Mouse (Mus musculus) lung, postnatal 25 days (tissue): ENCODE results near the gene Pgap3.
A peak's percentile ranks its signal among the peaks of the same experiment; 100 is the strongest.
"Not testable (repeated sequence)": the region's sequence is repeated elsewhere in the genome, so short reads cannot be mapped to it uniquely, and the experiment has no call there.

ENCODE experiments used
- DNase-seq: peaks from one replicate; pipeline ENCODE4 v3.0.0; 2022; ENCODE audit warnings: low spot score

The Pgap3 gene

GRCm38 (mm10) chr11:98412273-98412796 is 12.0 kb upstream of the Pgap3 start, which contains the start of gene Erbb2:
Erbb2 (plus strand) TSS chr11:98412470.
- DNase-seq: peak; percentile 80

GRCm38 (mm10) chr11:98409341-98409822 is 9.1 kb upstream of the Pgap3 start:
- DNase-seq: no peak

- no peak for DNase-seq
Observed at GRCm38 (mm10) chr11:98408872-98409271, 8.6 kb upstream of the Pgap3 start.

- DNase-seq: no peak
Observed at GRCm38 (mm10) chr11:98406621-98407020, 6.3 kb upstream of the Pgap3 start.

GRCm38 (mm10) chr11:98400816-98401215 is 526 bp upstream of the Pgap3 start:
- DNase-seq: no peak

- no peak for DNase-seq
Observed at GRCm38 (mm10) chr11:98397946-98398345, 2.3 kb downstream of the Pgap3 start.

- DNase-seq: no peak
Observed at GRCm38 (mm10) chr11:98395041-98395440, 5.2 kb downstream of the Pgap3 start.

GRCm38 (mm10) chr11:98394301-98394700 is 6.0 kb downstream of the Pgap3 start:
- DNase-seq: no peak

GRCm38 (mm10) chr11:98393317-98393716 is 7.0 kb downstream of the Pgap3 start:
- DNase-seq: peak; percentile 59

- DNase-seq: no peak
Observed at GRCm38 (mm10) chr11:98392645-98393044, 7.6 kb downstream of the Pgap3 start.

GRCm38 (mm10) chr11:98392034-98392433 is 8.3 kb downstream of the Pgap3 start:
- DNase-seq: no peak

- DNase-seq: no peak
Observed at GRCm38 (mm10) chr11:98390141-98390540, 10.1 kb downstream of the Pgap3 start.

- DNase-seq: peak; percentile 55
Observed at GRCm38 (mm10) chr11:98389221-98389780, 11.0 kb downstream of the Pgap3 start.

- peak; percentile 34 for DNase-seq
Observed at GRCm38 (mm10) chr11:98388282-98388681, 12.0 kb downstream of the Pgap3 start.

GRCm38 (mm10) chr11:98387056-98387577 is 13.2 kb downstream of the Pgap3 start:
- no peak for DNase-seq

GRCm38 (mm10) chr11:98386596-98386995 is 13.7 kb downstream of the Pgap3 start:
- DNase-seq: no peak

GRCm38 (mm10) chr11:98385638-98386585 is 14.4 kb downstream of the Pgap3 start, which contains the start of gene Pnmt:
Pnmt (plus strand) TSS chr11:98386450.
- no peak for DNase-seq

- no peak for DNase-seq
Observed at GRCm38 (mm10) chr11:98384721-98385637, 15.3 kb downstream of the Pgap3 start.

GRCm38 (mm10) chr11:98384216-98384615 is 16.1 kb downstream of the Pgap3 start:
- no peak for DNase-seq

GRCm38 (mm10) chr11:98383261-98384030 is 16.8 kb downstream of the Pgap3 start, which contains the start of gene Tcap:
Tcap (plus strand) TSS chr11:98383811.
- DNase-seq: no peak

GRCm38 (mm10) chr11:98382405-98382804 is 17.9 kb downstream of the Pgap3 start:
- DNase-seq: not testable (repeated sequence)
